Mouse (Mus musculus): ENCODE measurements at regions not wholly inside any gene's neighbourhood (a gene's known extent, or its start where the extent isn't known, plus 50 kb on each side); places are given as distances from the start of the nearest gene placed in this dataset.

DNA sequence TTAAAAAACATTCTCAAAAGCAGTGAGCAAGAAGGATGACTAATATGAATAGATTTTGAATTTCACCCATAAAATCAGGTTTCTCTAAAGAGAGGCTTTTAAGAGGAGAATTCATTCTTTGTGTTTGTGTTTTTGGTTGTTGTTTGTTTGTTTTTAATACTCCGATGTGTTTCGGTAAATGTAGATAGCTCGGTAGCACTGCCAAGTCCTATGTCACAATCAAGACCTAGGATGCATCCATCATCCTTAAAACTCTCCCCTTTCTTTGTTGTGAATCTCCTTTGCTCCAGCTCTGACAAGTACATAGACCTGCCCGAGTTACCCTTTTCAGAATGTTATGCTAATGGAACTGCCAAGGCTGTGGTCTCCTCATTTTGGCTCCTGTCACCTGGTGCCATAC is 1126.2 kb upstream of the A1bg start:
- TF ChIP-seq POLR2A (IDR thresholded peaks at IDR 0.05; ENCODE audit: control insufficient read depth, extremely low read depth, insufficient read depth, low read length, poor library complexity): no peak
- no peak for TF ChIP-seq CTCF (IDR thresholded peaks at IDR 0.05; ENCODE audit: borderline replicate concordance, control insufficient read depth, extremely low read depth, insufficient read depth, low read length, poor library complexity)
